Mouse (Mus musculus) MEL (cell line): Measurements from ENCODE around the gene Aldh16a1. TPM values are rescaled to one million over a fixed set of nuclear protein-coding genes. Genes with fewer than 3 reads are reported as not detected.

Experiments
- DNase-seq: peaks from one replicate; pipeline ENCODE4 v3.0.0; 2011; ENCODE audit warnings: low read depth, low spot score
- H3K27ac ChIP-seq: 2 replicates; pipeline ENCODE4 v1.5.1; 2012; ENCODE audit warnings: low read depth, mild to moderate bottlenecking, control low read depth, low read length, moderate library complexity; ENCODE audit not compliant: control insufficient read depth
- H3K27me3 ChIP-seq, 2 experiments: fragments of 150-350 bp in 1 of 2; sonication (generic) in 1 of 2; 2 replicates each; pipeline ENCODE4 v1.6.1; 2012; ENCODE audit warnings: low read length in 2 of 2, mild to moderate bottlenecking in 2 of 2, improper control_type of control experiment in 1 of 2, moderate library complexity in 1 of 2; ENCODE audit not compliant: insufficient read depth in 2 of 2, control insufficient read depth in 1 of 2
- H3K36me3 ChIP-seq, 2 experiments: 2 replicates each; pipeline ENCODE4 v1.6.1; 2012 to 2014; ENCODE audit warnings: low read length in 2 of 2, improper control_type of control experiment in 1 of 2, inconsistent platforms in 1 of 2, mild to moderate bottlenecking in 1 of 2; ENCODE audit not compliant: insufficient read depth in 2 of 2, control insufficient read depth in 1 of 2
- H3K4me1 ChIP-seq, 2 experiments: fragments of 150-350 bp in 1 of 2; sonication (generic) in 1 of 2; 2 replicates each; pipeline ENCODE4 v1.6.1; 2012; ENCODE audit warnings: low read length in 2 of 2, improper control_type of control experiment in 1 of 2, mild to moderate bottlenecking in 1 of 2; ENCODE audit not compliant: insufficient read depth in 2 of 2, control insufficient read depth in 1 of 2
- H3K4me3 ChIP-seq, 2 experiments: fragments of 150-350 bp in 1 of 2; sonication (generic) in 1 of 2; 2 replicates each; pipeline ENCODE4 v1.5.1; 2012; ENCODE audit warnings: low read depth in 2 of 2, low read length in 2 of 2, mild to moderate bottlenecking in 2 of 2, moderate library complexity in 2 of 2, control low read depth in 1 of 2, improper control_type of control experiment in 1 of 2; ENCODE audit not compliant: control insufficient read depth in 1 of 2, insufficient read depth in 1 of 2
- H3K79me2 ChIP-seq: 2 replicates; pipeline ENCODE4 v1.6.1; 2012; ENCODE audit warnings: mild to moderate bottlenecking, low read length, moderate library complexity; ENCODE audit not compliant: control insufficient read depth, poor library complexity, insufficient read depth
- H3K9ac ChIP-seq: 2 replicates; pipeline ENCODE4 v1.6.1; 2012; ENCODE audit warnings: low read depth, mild to moderate bottlenecking, control low read depth, low read length, moderate library complexity; ENCODE audit not compliant: control insufficient read depth, poor library complexity, severe bottlenecking
- H3K9me3 ChIP-seq: fragments of 150-350 bp; sonication (generic); replicated peaks from 2 replicates; pipeline ENCODE4 v1.6.1; 2012; ENCODE audit warnings: mild to moderate bottlenecking, low read length, improper control_type of control experiment, moderate library complexity; ENCODE audit not compliant: insufficient read depth
- BHLHE40 ChIP-seq: IDR thresholded peaks from 2 replicates; pipeline ENCODE4 v1.6.1; 2012; ENCODE audit warnings: low read depth, mild to moderate bottlenecking, inconsistent platforms, low read length, improper control_type of control experiment, borderline replicate concordance
- CHD1 ChIP-seq: IDR thresholded peaks from 2 replicates; pipeline ENCODE4 v1.6.1; 2012; ENCODE audit warnings: low read depth, mild to moderate bottlenecking, inconsistent platforms, low read length, improper control_type of control experiment
- CHD2 ChIP-seq: IDR thresholded peaks from 2 replicates; pipeline ENCODE4 v1.6.1; 2011; ENCODE audit warnings: low read length, improper control_type of control experiment
- CTCF ChIP-seq, 3 experiments: IDR thresholded peaks in 2 of 3; conservative IDR thresholded peaks in 1 of 3; 2 replicates each; pipeline ENCODE4 v1.5.1; 2011 to 2012; ENCODE audit warnings: low read length in 3 of 3, low read depth in 2 of 3, mild to moderate bottlenecking in 2 of 3, improper control_type of control experiment in 1 of 3, inconsistent platforms in 1 of 3, mixed read lengths in 1 of 3, moderate library complexity in 1 of 3; ENCODE audit not compliant: control insufficient read depth in 1 of 3, insufficient read depth in 1 of 3, poor library complexity in 1 of 3, severe bottlenecking in 1 of 3
- ELF1 ChIP-seq: IDR thresholded peaks from 2 replicates; pipeline ENCODE4 v1.6.1; 2014; ENCODE audit warnings: low read depth, mild to moderate bottlenecking, inconsistent platforms, low read length, improper control_type of control experiment, moderate library complexity
- EP300 ChIP-seq, 2 experiments: IDR thresholded peaks; 2 replicates each; pipeline ENCODE4 v1.6.1; 2011; ENCODE audit warnings: improper control_type of control experiment in 2 of 2, low read length in 2 of 2, low read depth in 1 of 2, mild to moderate bottlenecking in 1 of 2
- ETS1 ChIP-seq: IDR thresholded peaks from 2 replicates; pipeline ENCODE4 v1.6.1; 2012; ENCODE audit warnings: low read depth, mild to moderate bottlenecking, inconsistent platforms, low read length, improper control_type of control experiment, moderate library complexity
- GABPA ChIP-seq: IDR thresholded peaks from 2 replicates; pipeline ENCODE4 v1.6.1; 2012; ENCODE audit warnings: low read depth, mild to moderate bottlenecking, inconsistent platforms, low read length, improper control_type of control experiment, moderate library complexity
- GATA1 ChIP-seq: IDR thresholded peaks from 2 replicates; pipeline ENCODE4 v1.6.1; 2011; ENCODE audit warnings: low read depth, low read length, improper control_type of control experiment
- HCFC1 ChIP-seq: IDR thresholded peaks from 2 replicates; pipeline ENCODE4 v1.6.1; 2012; ENCODE audit warnings: low read depth, mild to moderate bottlenecking, inconsistent platforms, low read length, improper control_type of control experiment, moderate library complexity
- JUND ChIP-seq: IDR thresholded peaks from 2 replicates; pipeline ENCODE4 v1.6.1; 2011; ENCODE audit warnings: low read depth, mild to moderate bottlenecking, improper control_type of control experiment, low read length
- KAT2A ChIP-seq: conservative IDR thresholded peaks from 2 replicates; pipeline ENCODE4 v1.6.1; 2012; ENCODE audit warnings: low read depth, low read length, improper control_type of control experiment, inconsistent platforms
- MAX ChIP-seq: IDR thresholded peaks from 2 replicates; pipeline ENCODE4 v1.6.1; 2011; ENCODE audit warnings: low read length, improper control_type of control experiment
- MAZ ChIP-seq: IDR thresholded peaks from 2 replicates; pipeline ENCODE4 v1.6.1; 2012; ENCODE audit warnings: low read depth, mild to moderate bottlenecking, inconsistent platforms, low read length, improper control_type of control experiment
- MEF2A ChIP-seq: IDR thresholded peaks from 2 replicates; pipeline ENCODE4 v1.6.1; 2014; ENCODE audit warnings: low read depth, mild to moderate bottlenecking, inconsistent platforms, low read length, improper control_type of control experiment; ENCODE audit not compliant: poor library complexity, insufficient replicate concordance, severe bottlenecking; ENCODE audit errors: extremely low read depth
- MXI1 ChIP-seq: IDR thresholded peaks from 2 replicates; pipeline ENCODE4 v1.6.1; 2011; ENCODE audit warnings: mild to moderate bottlenecking, low read depth, low read length, improper control_type of control experiment
- MYB ChIP-seq: IDR thresholded peaks from 2 replicates; pipeline ENCODE4 v1.6.1; 2011; ENCODE audit warnings: mild to moderate bottlenecking, low read depth, low read length, improper control_type of control experiment
- MYC ChIP-seq: IDR thresholded peaks from 2 replicates; pipeline ENCODE4 v1.6.1; 2011; ENCODE audit warnings: low read depth, mild to moderate bottlenecking, low read length, improper control_type of control experiment, moderate library complexity
- NELFE ChIP-seq: IDR thresholded peaks from 2 replicates; pipeline ENCODE4 v1.6.1; 2011; ENCODE audit warnings: low read depth, low read length, improper control_type of control experiment
- POLR2A ChIP-seq, 2 experiments: IDR thresholded peaks; 2 replicates each; pipeline ENCODE4 v1.6.1; 2011 to 2012; ENCODE audit warnings: low read length in 2 of 2, mild to moderate bottlenecking in 2 of 2, control low read depth in 1 of 2, improper control_type of control experiment in 1 of 2, low read depth in 1 of 2, moderate library complexity in 1 of 2; ENCODE audit not compliant: control insufficient read depth in 1 of 2, insufficient read depth in 1 of 2, poor library complexity in 1 of 2
- POLR2AphosphoS2 ChIP-seq: IDR thresholded peaks from 2 replicates; pipeline ENCODE4 v1.6.1; 2011; ENCODE audit warnings: low read length, improper control_type of control experiment
- POLR2AphosphoS5 ChIP-seq: IDR thresholded peaks from 2 replicates; pipeline ENCODE4 v1.6.1; 2012; ENCODE audit warnings: low read depth, borderline replicate concordance, mild to moderate bottlenecking, inconsistent platforms, low read length, moderate library complexity, mixed read lengths
- RAD21 ChIP-seq: IDR thresholded peaks from 2 replicates; pipeline ENCODE4 v1.6.1; 2011; ENCODE audit warnings: mild to moderate bottlenecking, low read depth, low read length, improper control_type of control experiment
- RCOR1 ChIP-seq: IDR thresholded peaks from 2 replicates; pipeline ENCODE4 v1.6.1; 2012; ENCODE audit warnings: low read depth, mild to moderate bottlenecking, inconsistent platforms, low read length, improper control_type of control experiment
- SIN3A ChIP-seq: IDR thresholded peaks from 2 replicates; pipeline ENCODE4 v1.6.1; 2012; ENCODE audit warnings: low read length, improper control_type of control experiment, inconsistent platforms
- SMC3 ChIP-seq: IDR thresholded peaks from 2 replicates; pipeline ENCODE4 v1.6.1; 2011; ENCODE audit warnings: low read depth, low read length, improper control_type of control experiment
- TAL1 ChIP-seq: IDR thresholded peaks from 2 replicates; pipeline ENCODE4 v1.6.1; 2012; ENCODE audit warnings: mild to moderate bottlenecking, inconsistent platforms, low read length, moderate library complexity, mixed read lengths
- TBP ChIP-seq: IDR thresholded peaks from 2 replicates; pipeline ENCODE4 v1.8.0; 2011; ENCODE audit warnings: low read depth, low read length, improper control_type of control experiment
- TCF12 ChIP-seq: IDR thresholded peaks from 2 replicates; pipeline ENCODE4 v1.6.1; 2014; ENCODE audit warnings: low read depth, mild to moderate bottlenecking, inconsistent platforms, low read length, improper control_type of control experiment, moderate library complexity
- UBTF ChIP-seq: IDR thresholded peaks from 2 replicates; pipeline ENCODE4 v1.6.1; 2012; ENCODE audit warnings: low read depth, mild to moderate bottlenecking, inconsistent platforms, low read length, improper control_type of control experiment, moderate library complexity, borderline replicate concordance; ENCODE audit not compliant: insufficient read depth
- USF1 ChIP-seq: IDR thresholded peaks from 2 replicates; pipeline ENCODE4 v1.6.1; 2014; ENCODE audit warnings: low read depth, mild to moderate bottlenecking, inconsistent platforms, low read length, improper control_type of control experiment, moderate library complexity
- USF2 ChIP-seq, 2 experiments: IDR thresholded peaks; 2 replicates each; pipeline ENCODE4 v1.6.1; 2011 to 2012; ENCODE audit warnings: improper control_type of control experiment in 2 of 2, low read length in 2 of 2, borderline replicate concordance in 1 of 2, inconsistent platforms in 1 of 2, low read depth in 1 of 2, mild to moderate bottlenecking in 1 of 2; ENCODE audit not compliant: insufficient read depth in 1 of 2
- ZC3H11A ChIP-seq: IDR thresholded peaks from 2 replicates; pipeline ENCODE4 v1.6.1; 2012; ENCODE audit warnings: low read depth, mild to moderate bottlenecking, inconsistent platforms, low read length, improper control_type of control experiment
- ZKSCAN1 ChIP-seq: IDR thresholded peaks from 2 replicates; pipeline ENCODE4 v1.6.1; 2012; ENCODE audit warnings: low read depth, mild to moderate bottlenecking, inconsistent platforms, low read length, improper control_type of control experiment, moderate library complexity
- ZMIZ1 ChIP-seq: IDR thresholded peaks from 2 replicates; pipeline ENCODE4 v1.6.1; 2012; ENCODE audit warnings: low read depth, mild to moderate bottlenecking, inconsistent platforms, low read length, improper control_type of control experiment, moderate library complexity
- ZNF384 ChIP-seq: IDR thresholded peaks from 2 replicates; pipeline ENCODE4 v1.6.1; 2012; ENCODE audit warnings: low read depth, mild to moderate bottlenecking, inconsistent platforms, low read length, improper control_type of control experiment
- polyA plus RNA-seq, 2 experiments: library from polyadenylated mRNA; stranded (reverse) in 1 of 2; unstranded in 1 of 2; fragments of >175 nt in 1 of 2; fragments of >200 nt in 1 of 2; gene quantifications; 2 replicates each; pipeline versions ENCODE4 v1.2.1 to v1.2.4; 2012; ENCODE audit warnings: low replicate concordance in 2 of 2, low read depth in 1 of 2; ENCODE audit not compliant: insufficient read length in 2 of 2, insufficient read depth in 1 of 2, missing spikeins in 1 of 2
- total RNA-seq: library from RNA; depleted of rRNA; stranded (reverse); fragments of 300-350 nt; gene quantifications from 2 replicates; pipeline ENCODE4 v1.2.3, GENCODE M21; 2012

Aldh16a1 gene
- total and polyA plus RNA-seq, 3 experiments: 33.9 to 61.6 TPM; not detected in 1

DNA sequence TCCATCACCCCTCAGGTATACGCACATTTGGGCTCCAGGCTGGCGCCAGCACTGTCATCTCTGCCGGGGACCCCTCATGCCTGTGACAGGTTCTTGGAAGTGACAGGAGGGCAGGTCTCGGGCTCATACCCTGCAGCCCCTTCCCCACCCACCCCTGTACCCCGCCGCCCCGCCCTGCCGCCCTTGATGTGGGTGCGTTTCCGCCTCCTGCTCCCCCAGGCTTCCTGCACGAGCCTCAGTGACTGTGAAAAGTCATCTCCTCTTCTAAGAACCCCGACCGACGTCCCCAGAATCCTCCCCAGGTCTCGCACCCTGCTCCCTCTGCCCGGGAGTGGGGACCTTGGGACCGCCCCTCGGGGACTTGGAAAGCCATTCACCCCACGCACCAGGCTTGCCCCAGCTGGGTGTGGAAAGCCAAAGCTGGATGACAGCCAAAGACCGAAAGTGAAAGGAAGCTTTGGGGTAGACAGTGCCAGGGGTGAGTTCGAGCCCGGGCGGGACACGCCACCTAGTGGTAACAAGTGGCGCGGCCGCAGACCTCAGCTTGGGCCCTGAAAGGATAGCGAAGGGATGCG is 18.3 kb downstream of the Aldh16a1 start, which contains the start of the genes Gm45713 and Flt3l:
Gene Gm45713 (minus strand): TSS at position 239 of the 575 bp plus-strand sequence.
Gene Flt3l (minus strand): TSS at position 440 of the 575 bp plus-strand sequence.
- H3K4me1 ChIP-seq: peaks cover 11 to 27% of the 10 kb centered on the region in 2 experiments
- H3K36me3 ChIP-seq: peaks cover 0 to 16% of the 10 kb centered on the region in 2 experiments; a peak in 2 of 4 replicates
- TF ChIP-seq TCF12: peak; percentile 59
- TF ChIP-seq RAD21: peak; percentile 49
- no peak for TF ChIP-seq USF1
- TF ChIP-seq ZNF384: no peak
- TF ChIP-seq ZKSCAN1: no peak
- peak; percentile 91 to 96 (median 92) for TF ChIP-seq CTCF (IDR thresholded peaks at IDR 0.05 in 2 of 3, conservative IDR thresholded peaks at IDR 0.05 in 1 of 3; ENCODE audit: control insufficient read depth in 1 of 3, insufficient read depth in 1 of 3, low read depth in 2 of 3, low read length in 3 of 3, poor library complexity in 1 of 3, severe bottlenecking in 1 of 3)
- TF ChIP-seq NELFE: peak; percentile 56
- peak; percentile 46; the same call in 1 of the 2 replicates for TF ChIP-seq MAX
- 0 out of 2 replicates have a peak, but pooled peaks have one; percentile 11 for TF ChIP-seq RCOR1
- TF ChIP-seq MAZ: peak; percentile 32; the same call in 1 of the 2 replicates
- TF ChIP-seq CHD1: no peak; the same call in 1 of the 2 replicates
- no peak for TF ChIP-seq GABPA
- 0 out of 2 replicates have a peak, but pooled peaks have one; percentile 17 for TF ChIP-seq ELF1
- no peak for TF ChIP-seq CHD2
- TF ChIP-seq UBTF: no peak
- TF ChIP-seq TBP: 0 out of 2 replicates have a peak, but pooled peaks have one; percentile 59
- TF ChIP-seq POLR2AphosphoS5: no peak
- TF ChIP-seq TAL1: no peak
- TF ChIP-seq POLR2A (IDR thresholded peaks at IDR 0.05; ENCODE audit: control insufficient read depth in 1 of 2, insufficient read depth in 1 of 2, low read depth in 1 of 2, low read length in 2 of 2, poor library complexity in 1 of 2): peak; percentile 54 to 60; a peak in 2 of 4 replicates
- TF ChIP-seq POLR2AphosphoS2: peak; percentile 37; the same call in 1 of the 2 replicates
- peak; percentile 91 for TF ChIP-seq SIN3A
- no peak for TF ChIP-seq MEF2A
- TF ChIP-seq MYB: no peak
- no peak for TF ChIP-seq GATA1
- TF ChIP-seq ZMIZ1: peak; percentile 65; the same call in 1 of the 2 replicates
- no peak; the same call in 1 of the 2 replicates for TF ChIP-seq KAT2A
- peak; percentile 63; the same call in 1 of the 2 replicates for TF ChIP-seq HCFC1
- TF ChIP-seq BHLHE40: peak; percentile 57; the same call in 1 of the 2 replicates
- no peak for TF ChIP-seq ZC3H11A
- TF ChIP-seq ETS1: peak; percentile 95
- TF ChIP-seq SMC3: peak; percentile 57
- TF ChIP-seq MYC: peak; percentile 68
- peak; percentile 75 for TF ChIP-seq MXI1
- peak in 1 of 2 experiments; percentile 58; a peak in 1 of 4 replicates for TF ChIP-seq EP300 (IDR thresholded peaks at IDR 0.05; ENCODE audit: low read depth in 1 of 2, low read length in 2 of 2)
- TF ChIP-seq JUND: no peak
- TF ChIP-seq USF2 (IDR thresholded peaks at IDR 0.05; ENCODE audit: borderline replicate concordance in 1 of 2, insufficient read depth in 1 of 2, low read depth in 1 of 2, low read length in 2 of 2): no peak

More for the DNA sequence above, 18.3 kb downstream of the Aldh16a1 start, which contains the start of the genes Gm45713 and Flt3l:
- peak; percentile 94 for DNase-seq
- peak within 1 kb of the TSS; percentile 75 for H3K9ac ChIP-seq
- peak within 1 kb of the TSS; percentile 92 for H3K27ac ChIP-seq
- peak within 1 kb of the TSS; percentile 61 to 74 for H3K4me3 ChIP-seq
- no peaks in the 10 kb centered on the region for H3K27me3 ChIP-seq
- no peaks in the 10 kb centered on the region; the same call in 1 of the 2 replicates for H3K79me2 ChIP-seq
- no peaks in the 10 kb centered on the region for H3K9me3 ChIP-seq
